Mouse (Mus musculus) ES-E14 (cell line): ENCODE measurements around the gene Defb43. TPM values are rescaled to one million over a fixed set of nuclear protein-coding genes. Genes with fewer than 3 reads are reported as not detected.

Source experiments
- DNase-seq: peaks from one replicate; pipeline ENCODE4 v3.0.0-alpha.2; 2013; ENCODE audit warnings: low read depth, low spot score
- H3K27ac ChIP-seq: 2 replicates; pipeline ENCODE4 v1.5.1; 2012; ENCODE audit warnings: low read depth, mild to moderate bottlenecking, low read length, moderate library complexity, mixed read lengths; ENCODE audit not compliant: poor library complexity, insufficient read depth, severe bottlenecking
- H3K36me3 ChIP-seq: 2 replicates; pipeline ENCODE4 v1.6.1; 2012; ENCODE audit warnings: mild to moderate bottlenecking, low read length, moderate library complexity, mixed read lengths; ENCODE audit not compliant: control insufficient read depth, poor library complexity, insufficient read depth, severe bottlenecking
- H3K4me1 ChIP-seq, 2 experiments: fragments of 150-350 bp in 1 of 2; sonication (generic) in 1 of 2; 2 replicates each; pipeline ENCODE4 v1.6.1; 2012; ENCODE audit warnings: low read length in 2 of 2, mild to moderate bottlenecking in 1 of 2, mixed read lengths in 1 of 2; ENCODE audit not compliant: control insufficient read depth in 2 of 2, insufficient read depth in 2 of 2, poor library complexity in 1 of 2
- H3K4me3 ChIP-seq, 2 experiments: fragments of 150-350 bp in 1 of 2; sonication (generic) in 1 of 2; 2 replicates each; pipeline ENCODE4 v1.5.1; 2012; ENCODE audit warnings: low read length in 2 of 2, low read depth in 1 of 2, mild to moderate bottlenecking in 1 of 2, mixed read lengths in 1 of 2; ENCODE audit not compliant: insufficient read depth in 1 of 2, poor library complexity in 1 of 2, severe bottlenecking in 1 of 2
- H3K9ac ChIP-seq: 2 replicates; pipeline ENCODE4 v1.6.1; 2012; ENCODE audit warnings: low read depth, mild to moderate bottlenecking, low read length, mixed read lengths; ENCODE audit not compliant: poor library complexity, insufficient read depth, severe bottlenecking
- H3K9me3 ChIP-seq: fragments of 150-350 bp; sonication (generic); 2 replicates; pipeline ENCODE4 v1.6.1; 2012; ENCODE audit warnings: low read depth, mild to moderate bottlenecking, low read length; ENCODE audit not compliant: control insufficient read depth, insufficient read depth
- CHD2 ChIP-seq: IDR thresholded peaks from 2 replicates; pipeline ENCODE4 v1.6.1; 2014; ENCODE audit warnings: mild to moderate bottlenecking, low read depth, low read length, inconsistent platforms
- HCFC1 ChIP-seq: IDR thresholded peaks from 2 replicates; pipeline ENCODE4 v1.6.1; 2012; ENCODE audit warnings: low read length, inconsistent platforms, borderline replicate concordance; ENCODE audit not compliant: insufficient read depth
- MAFK ChIP-seq: IDR thresholded peaks from 2 replicates; pipeline ENCODE4 v1.6.1; 2014; ENCODE audit warnings: mild to moderate bottlenecking, low read depth, low read length, inconsistent platforms; ENCODE audit not compliant: insufficient read depth
- ZC3H11A ChIP-seq: IDR thresholded peaks from 2 replicates; pipeline ENCODE4 v1.6.1; 2012; ENCODE audit warnings: low read depth, mild to moderate bottlenecking, inconsistent platforms, low read length, borderline replicate concordance
- ZNF384 ChIP-seq: IDR thresholded peaks from 2 replicates; pipeline ENCODE4 v1.6.1; 2012; ENCODE audit warnings: low read depth, low read length, inconsistent platforms
- in situ Hi-C, 2 experiments: fragments of 600-800 bp; cut with MboI; formaldehyde crosslinking; loops; one replicate each; pipeline ENCODE4 v1.15.1; 2025; ENCODE audit warnings: low sequenced_read_pairs in 2 of 2, inconsistent platforms in 1 of 2; ENCODE audit not compliant: unreplicated experiment in 2 of 2
- total RNA-seq: library from RNA; depleted of rRNA; stranded (reverse); fragments of 300-350 nt; gene quantifications from 2 replicates; pipeline ENCODE4 v1.2.3, GENCODE M21; 2012

Defb43 gene
- total RNA-seq, 1 experiment: not detected

- Histone ChIP-seq H3K4me1 (peaks cover 4 to 9% of the 10 kb centered on the region in 2 experiments), H3K4me3 (peak within 1 kb of the TSS in 1 of 2 experiments; percentile 41; a peak in 2 of 4 replicates), H3K9ac (no peak within 1 kb of the TSS), H3K36me3 (no peaks in the 10 kb centered on the region), H3K9me3 (no peaks in the 10 kb centered on the region), H3K27ac (no peak within 1 kb of the TSS)
- TF ChIP-seq ZNF384 (no peak), HCFC1 (no peak), ZC3H11A (no peak), MAFK (no peak), CHD2 (no peak)
- in situ Hi-C loops: no loop called here
- no peak for DNase-seq
Measured at GRCm38 (mm10) chr14:63046691-63047090, 35.1 kb downstream of the Defb43 start, which contains the start of gene Defb42. Gene Defb42 (plus strand): TSS chr14:63046991.

- Histone ChIP-seq H3K36me3 (no peaks in the 10 kb centered on the region), H3K4me3 (peak within 1 kb of the TSS; percentile 42 to 50), H3K9ac (0 out of 2 replicates have a peak within 1 kb of the TSS, but pooled peaks have one; percentile 26), H3K4me1 (peaks cover 4 to 11% of the 10 kb centered on the region in 2 experiments), H3K9me3 (no peaks in the 10 kb centered on the region), H3K27ac (no peak within 1 kb of the TSS; the same call in 1 of the 2 replicates)
- in situ Hi-C loops: no loop called here
- no peak for DNase-seq
- TF ChIP-seq CHD2 (no peak), ZC3H11A (no peak), HCFC1 (no peak), MAFK (no peak), ZNF384 (no peak)
Measured at GRCm38 (mm10) chr14:63049910-63050370, 38.4 kb downstream of the Defb43 start, which contains the start of gene Defb30. Gene Defb30 (minus strand): TSS chr14:63049960.

GRCm38 (mm10) chr14:63050769-63051168, 39.2 kb downstream of the Defb43 start:
- DNase-seq: peak; percentile 84
- in situ Hi-C loops: no loop called here

GRCm38 (mm10) chr14:63054729-63055128, 43.2 kb downstream of the Defb43 start:
- Histone ChIP-seq H3K9ac (no peak overlapping the region), H3K4me1 (peaks cover 0 to 4% of the 10 kb centered on the region in 2 experiments; a peak in 2 of 4 replicates), H3K9me3 (no peaks in the 10 kb centered on the region), H3K36me3 (no peaks in the 10 kb centered on the region), H3K4me3 (no peak overlapping the region), H3K27ac (no peak overlapping the region)
- in situ Hi-C loops: no loop called here
- no peak for DNase-seq
- TF ChIP-seq ZNF384 (no peak), HCFC1 (no peak), CHD2 (no peak), ZC3H11A (no peak)

More at GRCm38 (mm10) chr14:63050769-63051168, 39.2 kb downstream of the Defb43 start:
- no peak overlapping the region for H3K27ac ChIP-seq
- H3K4me1 ChIP-seq: peaks cover 4 to 11% of the 10 kb centered on the region in 2 experiments
- H3K4me3 ChIP-seq: no peak overlapping the region
- peak; percentile 62; the same call in 1 of the 2 replicates for TF ChIP-seq ZNF384
- TF ChIP-seq MAFK: no peak
- peak; percentile 48; the same call in 1 of the 2 replicates for TF ChIP-seq ZC3H11A
- no peak overlapping the region for H3K9ac ChIP-seq
- H3K9me3 ChIP-seq: no peaks in the 10 kb centered on the region
- H3K36me3 ChIP-seq: no peaks in the 10 kb centered on the region

- no peaks in the 10 kb centered on the region for H3K9me3 ChIP-seq
- no peak for DNase-seq
- no peak for TF ChIP-seq HCFC1
- no peak for TF ChIP-seq ZNF384
- no peak for TF ChIP-seq ZC3H11A
- no peak for TF ChIP-seq CHD2
- no peak for TF ChIP-seq MAFK
- no peaks in the 10 kb centered on the region for H3K36me3 ChIP-seq
- in situ Hi-C loops: no loop called here
- no peak overlapping the region for H3K9ac ChIP-seq
- no peaks in the 10 kb centered on the region; a peak in 1 of 4 replicates for H3K4me1 ChIP-seq
- H3K4me3 ChIP-seq: no peak overlapping the region
- H3K27ac ChIP-seq: no peak overlapping the region
Measured at GRCm38 (mm10) chr14:63060361-63060760, 48.8 kb downstream of the Defb43 start.
